Mouse (Mus musculus) hindbrain, embryonic 14.5 days (tissue): ENCODE data around the gene Actr1b. TPM values are rescaled to one million over a fixed set of nuclear protein-coding genes. Genes with fewer than 3 reads are reported as not detected.
A peak's percentile ranks its signal among the peaks of the same experiment; 100 is the strongest.
"Not testable (repeated sequence)": the region's sequence is repeated elsewhere in the genome, so short reads cannot be mapped to it uniquely, and the experiment has no call there.

Experiments used
- ATAC-seq: fragments of 200-750 bp; cut with Nextera tagmentation; 2 replicates; pipeline ENCODE4 v1.8.0; 2017; ENCODE audit warnings: moderate number of reproducible peaks, mild to moderate bottlenecking, moderate TSS enrichment, moderate library complexity; ENCODE audit not compliant: low FRiP score
- DNase-seq: peaks from one replicate; pipeline ENCODE4 v3.0.0-alpha.2; 2015; ENCODE audit warnings: low spot score
- H3K27ac ChIP-seq: fragments of 300-500 bp; sonication (generic); 2 replicates; pipeline ENCODE4 v1.5.1; 2014; ENCODE audit warnings: mild to moderate bottlenecking, moderate library complexity
- H3K27me3 ChIP-seq: fragments of 300-500 bp; sonication (generic); 2 replicates; pipeline ENCODE4 v1.6.1; 2014; ENCODE audit warnings: mild to moderate bottlenecking, low read length, mixed read lengths; ENCODE audit not compliant: control insufficient read depth, insufficient read depth
- H3K36me3 ChIP-seq: fragments of 300-500 bp; sonication (generic); replicated peaks from 2 replicates; pipeline ENCODE4 v1.6.1; 2014; ENCODE audit not compliant: control insufficient read depth, insufficient read depth
- H3K4me1 ChIP-seq: fragments of 300-500 bp; sonication (generic); replicated peaks from 2 replicates; pipeline ENCODE4 v1.6.1; 2014; ENCODE audit warnings: antibody characterized with exemption, low read length, mixed read lengths; ENCODE audit not compliant: control insufficient read depth, insufficient read depth
- H3K4me2 ChIP-seq: fragments of 300-500 bp; sonication (generic); replicated peaks from 2 replicates; pipeline ENCODE4 v1.6.1; 2014; ENCODE audit warnings: mild to moderate bottlenecking, moderate library complexity
- H3K4me3 ChIP-seq: fragments of 300-500 bp; sonication (generic); replicated peaks from 2 replicates; pipeline ENCODE4 v1.5.1; 2014; ENCODE audit warnings: mild to moderate bottlenecking, low read length
- H3K9ac ChIP-seq: fragments of 300-500 bp; sonication (generic); 2 replicates; pipeline ENCODE4 v1.6.1; 2014
- H3K9me3 ChIP-seq: fragments of 300-500 bp; sonication (generic); 2 replicates; pipeline ENCODE4 v1.6.1; 2016; ENCODE audit warnings: low read length; ENCODE audit not compliant: control insufficient read depth
- WGBS: fragments of 180-500 bp; shearing (Covaris S2); extraction: QIAGEN DNeasy Blood & Tissue Kit; methylation state at CpG from one replicate; pipeline ENCODE4 v1.1.7; 2014; 5-methylcytosine and 5-hydroxymethylcytosine counted together
- polyA plus RNA-seq: library from polyadenylated mRNA; unstranded; fragments of >200 nt; fragmentation: Nextera tagmentation; extraction: Ambion mirVana; gene quantifications from 2 replicates; pipeline ENCODE4 v1.2.1, GENCODE M21; 2014

Gene Actr1b
- polyA plus RNA-seq, 1 experiment from 2014 or later: 95.0 TPM

DNA sequence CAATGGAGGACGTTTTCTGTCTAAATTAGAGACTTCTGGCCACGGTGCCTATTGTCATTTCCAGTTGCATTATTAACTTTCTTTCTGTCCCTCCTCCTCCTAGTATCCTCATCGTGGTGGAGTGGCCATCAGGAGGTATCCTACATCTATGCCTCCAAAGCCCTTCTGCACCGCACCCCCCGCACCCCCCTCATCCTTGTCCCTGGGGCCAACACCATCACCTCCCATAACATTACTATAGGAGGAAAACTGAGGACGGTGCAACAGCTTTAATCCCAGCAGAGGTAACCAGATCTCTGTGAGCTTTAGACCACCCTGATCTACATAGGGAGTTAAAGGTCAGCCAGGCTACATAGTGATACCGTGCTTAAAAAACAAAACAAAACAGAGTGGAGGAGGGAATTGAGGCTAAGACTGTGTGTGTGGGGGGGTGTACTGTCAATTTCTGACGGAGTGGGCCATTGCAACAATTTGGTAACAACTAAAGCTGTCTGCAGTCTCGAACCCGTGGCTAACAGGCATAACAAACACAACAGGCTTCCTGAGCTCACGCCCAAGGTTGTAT, 23.5 kb downstream of the Actr1b start:
- H3K4me1 ChIP-seq: peaks cover 6% of the 10 kb centered on the region
- peak overlapping the region; percentile 45; the same call in 1 of the 2 replicates for H3K27ac ChIP-seq
- H3K27me3 ChIP-seq: no peaks in the 10 kb centered on the region
- peak overlapping the region; percentile 87 for H3K4me2 ChIP-seq
- ATAC-seq (peak; percentile 5), DNase-seq (no peak)
- H3K9ac ChIP-seq: peak overlapping the region; percentile 54
- H3K4me3 ChIP-seq: peak overlapping the region; percentile 76
- H3K9me3 ChIP-seq: no peaks in the 10 kb centered on the region
- peaks cover 25% of the 10 kb centered on the region for H3K36me3 ChIP-seq
- WGBS: 63% methylated on average over 11 of the region's 11 CpGs

DNA sequence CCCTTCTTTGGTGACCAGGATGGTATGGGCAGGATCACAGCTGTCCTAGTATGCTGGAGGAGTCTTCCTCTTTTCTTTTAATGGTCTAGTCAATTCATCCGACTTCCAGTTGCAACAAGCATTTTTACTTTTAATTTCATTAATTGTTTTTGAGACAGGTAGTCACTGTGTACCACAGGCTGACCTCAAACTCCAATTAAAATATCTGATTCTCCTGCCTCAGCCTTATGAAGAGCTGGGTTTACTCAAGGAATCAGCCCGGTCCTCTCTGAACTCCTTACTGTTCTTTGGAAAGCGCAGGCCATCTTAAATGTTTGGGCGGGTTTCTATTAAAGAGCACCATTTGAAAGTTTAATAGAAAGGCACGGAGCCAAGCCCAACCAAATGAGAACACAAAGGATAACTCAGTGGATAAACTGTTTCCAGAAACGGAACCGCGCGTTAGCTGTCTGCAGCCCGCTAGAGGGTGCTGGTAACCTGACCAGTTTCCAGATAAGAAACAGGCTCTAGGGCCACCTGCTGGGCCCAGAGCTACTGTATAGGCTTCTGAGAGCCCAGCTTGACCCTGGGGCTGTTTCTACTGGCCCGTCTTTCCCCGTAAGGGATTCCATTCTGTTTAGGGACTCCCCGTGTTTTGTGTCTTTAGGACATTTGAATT, 30.3 kb downstream of the Actr1b start:
- Histone ChIP-seq H3K4me3 (no peak overlapping the region), H3K27ac (no peak overlapping the region), H3K27me3 (no peaks in the 10 kb centered on the region), H3K9me3 (no peaks in the 10 kb centered on the region), H3K9ac (no peak overlapping the region), H3K4me2 (no peak overlapping the region), H3K36me3 (no peaks in the 10 kb centered on the region), H3K4me1 (no peaks in the 10 kb centered on the region)
- ATAC-seq: peak; percentile 82
- peak; percentile 83 for DNase-seq
- 11% methylated on average over 13 of the region's 13 CpGs for WGBS

DNA sequence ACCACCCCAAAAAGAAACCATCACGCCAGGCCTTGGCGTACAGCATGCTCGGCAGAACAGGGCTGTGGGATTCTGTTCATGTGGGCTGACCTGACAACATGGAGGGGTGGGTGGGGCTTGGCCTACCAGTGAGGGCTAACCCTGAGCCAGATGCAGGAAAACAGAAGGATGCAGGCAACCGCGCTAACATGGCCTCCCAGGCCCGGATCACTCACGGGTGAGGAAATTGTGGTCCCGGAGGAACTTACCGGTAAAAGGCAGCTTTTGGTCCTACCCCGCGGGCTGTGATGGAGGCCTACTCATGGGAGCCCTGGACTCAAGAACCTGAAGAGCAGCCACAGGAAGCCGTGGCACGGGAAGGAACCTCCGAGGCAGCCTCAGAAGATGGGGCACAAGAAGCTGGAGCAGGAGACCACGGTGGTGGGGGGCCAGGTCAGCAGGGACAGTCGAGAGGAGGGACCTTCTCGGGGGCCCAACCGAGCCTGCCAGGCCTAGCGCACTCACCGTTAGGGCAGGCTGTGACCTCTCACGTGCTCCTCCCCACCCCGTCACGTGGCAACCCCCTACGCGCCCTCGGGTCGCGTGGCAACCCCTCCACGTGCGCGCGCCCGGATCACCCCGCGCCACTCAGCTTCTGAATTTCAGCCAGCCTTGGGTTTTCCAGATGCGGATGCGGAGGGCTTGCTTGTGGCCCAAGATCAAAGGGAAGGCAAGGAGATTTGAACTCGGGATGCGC, 31.4 kb downstream of the Actr1b start, which contains the start of gene Fam178b:
Gene Fam178b (minus strand): TSS at position 564 of the 736 bp plus-strand sequence.
- no peaks in the 10 kb centered on the region for H3K4me1 ChIP-seq

DNA sequence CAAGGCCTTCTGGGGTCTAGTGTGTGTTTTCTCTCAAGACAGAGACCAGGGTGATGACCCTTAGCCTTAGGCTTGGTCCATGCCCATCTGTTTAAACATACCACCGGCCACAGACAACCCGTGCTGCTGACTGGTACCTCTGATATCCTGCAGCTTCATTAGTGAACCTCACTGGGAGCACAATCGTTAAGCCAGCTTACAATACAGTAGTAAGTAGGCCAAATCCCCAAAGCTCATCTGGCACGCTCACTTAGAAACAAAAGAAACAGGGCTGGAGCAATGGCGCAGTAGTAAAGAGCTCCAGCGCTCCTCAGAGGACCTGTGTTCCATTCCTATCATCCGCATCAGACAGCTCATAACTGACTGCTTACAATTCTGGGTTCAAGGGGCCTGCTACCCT, 33.3 kb downstream of the Actr1b start:
- Histone ChIP-seq H3K9me3 (no peaks in the 10 kb centered on the region), H3K36me3 (no peaks in the 10 kb centered on the region), H3K27me3 (no peaks in the 10 kb centered on the region), H3K4me1 (no peaks in the 10 kb centered on the region), H3K4me3 (no peak overlapping the region), H3K4me2 (no peak overlapping the region), H3K9ac (no peak overlapping the region), H3K27ac (no peak overlapping the region)
- DNase-seq: no peak
- WGBS: 58% methylated on average over 7 of the region's 7 CpGs
- no peak for ATAC-seq

More for the DNA sequence above, 31.4 kb downstream of the Actr1b start, which contains the start of gene Fam178b:
- Histone ChIP-seq H3K27ac (no peak within 1 kb of the TSS), H3K27me3 (no peaks in the 10 kb centered on the region), H3K4me2 (no peak within 1 kb of the TSS), H3K9me3 (no peaks in the 10 kb centered on the region), H3K36me3 (no peaks in the 10 kb centered on the region), H3K9ac (no peak within 1 kb of the TSS), H3K4me3 (no peak within 1 kb of the TSS)
- ATAC-seq (no peak), DNase-seq (no peak)
- 94% methylated on average over 39 of the region's 39 CpGs for WGBS

DNA sequence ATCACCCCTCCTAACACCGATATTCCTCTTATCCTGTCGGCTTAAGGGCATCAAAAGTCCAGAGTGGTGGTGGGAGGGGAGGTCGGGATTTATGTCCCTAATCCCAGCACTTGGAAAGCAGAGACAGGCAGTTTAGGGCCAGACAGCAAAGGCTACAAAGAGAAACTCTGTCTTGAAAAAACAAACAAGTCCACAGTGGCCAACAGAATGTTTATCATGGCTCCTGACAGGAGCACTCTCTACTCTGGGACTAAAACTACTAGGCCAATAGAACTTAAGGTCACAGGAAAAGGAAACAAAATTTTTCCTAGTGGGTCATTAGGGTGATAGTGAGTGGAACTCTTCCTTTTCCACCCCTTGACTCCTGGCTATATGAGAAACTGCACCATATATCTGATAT, 39.3 kb downstream of the Actr1b start:
- DNase-seq: no peak
- Histone ChIP-seq H3K27ac (no peak overlapping the region), H3K27me3 (no peaks in the 10 kb centered on the region), H3K9me3 (no peaks in the 10 kb centered on the region), H3K9ac (no peak overlapping the region), H3K4me3 (no peak overlapping the region), H3K36me3 (no peaks in the 10 kb centered on the region), H3K4me2 (no peak overlapping the region), H3K4me1 (no peaks in the 10 kb centered on the region)
- WGBS: 72% methylated on average over 3 of the region's 3 CpGs
- ATAC-seq: no peak

DNA sequence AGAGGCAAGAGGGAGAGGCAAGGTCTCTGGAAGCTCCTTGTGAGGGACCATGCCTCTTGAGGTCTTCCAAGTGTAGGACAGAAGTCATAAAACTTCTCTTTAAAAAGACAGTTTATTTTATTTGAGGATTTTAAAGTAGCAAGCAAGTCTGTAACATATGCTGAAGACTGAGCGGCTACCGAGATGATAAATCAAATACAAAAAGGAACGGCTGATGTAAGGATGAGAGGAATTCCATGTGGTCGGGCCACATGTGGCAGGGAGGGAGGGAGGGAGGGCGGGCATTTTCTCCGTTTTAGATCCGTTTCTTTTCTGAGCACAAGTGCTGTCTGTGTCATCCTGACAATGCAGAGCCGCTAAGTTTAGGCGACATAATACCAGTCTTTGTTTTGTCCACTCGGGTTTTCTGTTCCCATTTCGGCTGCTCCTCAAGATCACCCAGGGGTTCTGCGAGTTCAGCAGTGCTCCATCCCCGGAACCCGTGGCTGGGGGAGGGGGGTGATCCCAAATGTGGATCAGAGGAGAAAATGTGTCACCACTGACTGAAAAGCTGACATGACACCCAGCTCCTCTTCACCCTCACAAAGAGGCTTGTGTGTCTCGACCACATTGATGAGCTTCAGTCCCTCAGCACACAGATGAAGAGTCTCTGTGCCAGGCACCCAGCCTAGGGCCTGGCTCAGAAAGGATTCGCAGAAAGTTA, 41.4 kb downstream of the Actr1b start:
- no peak for DNase-seq
- no peak overlapping the region for H3K9ac ChIP-seq
- H3K27ac ChIP-seq: no peak overlapping the region
- ATAC-seq: no peak
- no peak overlapping the region for H3K4me3 ChIP-seq
- H3K4me1 ChIP-seq: no peaks in the 10 kb centered on the region
- 40% methylated on average over 16 of the region's 16 CpGs for WGBS
- H3K9me3 ChIP-seq: no peaks in the 10 kb centered on the region
- no peaks in the 10 kb centered on the region for H3K27me3 ChIP-seq
- no peaks in the 10 kb centered on the region for H3K36me3 ChIP-seq
- H3K4me2 ChIP-seq: no peak overlapping the region

DNA sequence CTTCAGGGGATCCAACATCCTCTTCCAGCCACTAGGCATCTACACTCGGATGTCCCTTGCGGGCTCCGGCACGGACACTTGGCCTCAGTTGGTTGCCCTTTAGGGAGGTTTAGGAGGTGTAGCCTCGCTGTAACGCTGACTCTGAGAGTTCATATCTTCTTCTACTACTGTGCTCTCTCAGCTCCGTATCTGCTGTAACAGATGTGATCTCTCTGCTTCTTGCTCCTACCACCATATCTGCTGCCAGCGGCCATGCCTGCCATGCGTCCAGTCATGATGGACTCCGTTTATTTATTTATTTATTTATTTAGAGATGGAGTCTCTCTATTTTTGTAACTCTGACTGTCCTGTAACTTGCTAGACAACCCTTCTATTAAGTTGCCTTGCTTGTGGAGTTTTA, 43.0 kb downstream of the Actr1b start:
- ATAC-seq: no peak
- Histone ChIP-seq H3K36me3 (no peaks in the 10 kb centered on the region), H3K9ac (no peak overlapping the region), H3K27me3 (no peaks in the 10 kb centered on the region), H3K27ac (no peak overlapping the region), H3K4me2 (no peak overlapping the region), H3K9me3 (no peaks in the 10 kb centered on the region), H3K4me1 (no peaks in the 10 kb centered on the region), H3K4me3 (no peak overlapping the region)
- DNase-seq: no peak
- 88% methylated on average over 10 of the region's 10 CpGs for WGBS

DNA sequence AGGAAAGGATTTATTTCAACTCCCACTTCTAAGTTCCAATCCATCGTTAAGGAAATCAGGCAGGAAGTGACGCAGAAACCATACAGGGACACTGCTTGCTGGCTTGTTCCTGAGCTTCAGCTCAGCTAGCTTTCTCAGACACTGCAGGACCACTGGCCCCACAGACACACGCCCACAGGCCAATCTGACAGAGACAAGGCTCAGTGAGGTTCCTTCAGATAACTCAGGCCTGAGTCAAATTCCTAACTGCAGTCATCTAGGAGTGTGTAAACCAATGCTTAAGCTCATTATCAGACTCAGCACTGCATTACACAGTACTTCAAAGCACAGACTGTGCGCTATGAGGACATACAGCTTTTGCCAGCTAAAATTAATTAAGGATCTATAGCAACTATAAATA, 44.0 kb downstream of the Actr1b start:
- Histone ChIP-seq H3K27ac (no peak overlapping the region), H3K4me2 (no peak overlapping the region), H3K4me1 (no peaks in the 10 kb centered on the region), H3K9ac (no peak overlapping the region), H3K4me3 (no peak overlapping the region), H3K27me3 (no peaks in the 10 kb centered on the region), H3K9me3 (no peaks in the 10 kb centered on the region), H3K36me3 (no peaks in the 10 kb centered on the region)
- ATAC-seq (no peak), DNase-seq (no peak)
- WGBS: 77% methylated on average over 4 of the region's 4 CpGs

DNA sequence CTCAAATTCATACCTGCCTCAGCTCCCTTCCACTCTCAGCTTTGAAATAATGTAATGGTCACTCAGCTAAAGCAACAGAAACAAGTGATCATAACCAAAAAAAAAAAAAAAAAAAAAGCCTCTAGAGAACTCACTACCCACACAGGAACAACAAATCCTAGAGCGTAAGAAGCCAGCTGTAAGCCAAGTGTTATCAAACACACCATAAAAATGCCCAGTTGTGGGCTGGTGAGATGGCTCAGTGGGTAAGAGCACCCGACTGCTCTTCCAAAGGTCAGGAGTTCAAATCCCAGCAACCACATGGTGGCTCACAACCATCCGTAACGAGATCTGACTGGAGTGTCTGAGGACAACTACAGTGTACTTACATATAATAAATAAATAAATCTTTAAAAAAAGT, 46.2 kb downstream of the Actr1b start:
- H3K4me2 ChIP-seq, H3K9me3 ChIP-seq, H3K4me1 ChIP-seq, ATAC-seq, H3K27me3 ChIP-seq, DNase-seq, H3K36me3 ChIP-seq, H3K9ac ChIP-seq, H3K27ac ChIP-seq, H3K4me3 ChIP-seq: not testable (repeated sequence)
- 76% methylated on average over 3 of the region's 4 CpGs for WGBS
